Mouse (Mus musculus) G1E (cell line): ENCODE data around the gene Cradd.

ENCODE experiments used
- CTCF ChIP-seq: IDR thresholded peaks from 2 replicates; pipeline ENCODE4 v1.5.1; 2012; ENCODE audit warnings: low read depth, low read length, inconsistent platforms, mixed read lengths
- POLR2AphosphoS5 ChIP-seq: IDR thresholded peaks from 2 replicates; pipeline ENCODE4 v1.6.1; 2012; ENCODE audit warnings: low read depth, low read length, inconsistent platforms; ENCODE audit not compliant: insufficient replicate concordance

GRCm38 (mm10) chr10:95234661-95235060 is 89.3 kb downstream of the Cradd start:
- TF ChIP-seq POLR2AphosphoS5 (no peak), CTCF (no peak)
